Mouse (Mus musculus): ENCODE measurements around the gene Cngb1.

Gene Cngb1

DNA sequence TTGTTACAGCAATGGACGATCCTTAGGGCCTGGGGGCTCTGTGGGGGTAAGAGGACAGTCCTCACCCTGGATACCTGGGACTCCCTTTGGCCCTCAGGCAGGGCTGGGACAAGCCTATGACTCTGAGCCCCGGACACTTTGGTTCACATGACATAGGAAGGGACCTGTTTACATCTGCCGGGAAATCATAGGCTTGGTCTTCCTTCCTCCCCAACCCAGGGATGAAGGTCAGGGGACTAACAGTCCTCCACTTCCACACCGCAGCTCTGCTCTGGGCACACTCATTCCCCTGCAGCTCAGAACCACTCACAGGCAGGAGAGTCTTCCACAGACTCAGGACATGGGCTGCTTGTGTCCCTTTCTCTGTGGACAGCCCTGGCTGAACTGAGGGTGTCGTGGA is 20.4 kb upstream of the Cngb1 start:
- CTCF ChIA-PET, result no interaction called here

DNA sequence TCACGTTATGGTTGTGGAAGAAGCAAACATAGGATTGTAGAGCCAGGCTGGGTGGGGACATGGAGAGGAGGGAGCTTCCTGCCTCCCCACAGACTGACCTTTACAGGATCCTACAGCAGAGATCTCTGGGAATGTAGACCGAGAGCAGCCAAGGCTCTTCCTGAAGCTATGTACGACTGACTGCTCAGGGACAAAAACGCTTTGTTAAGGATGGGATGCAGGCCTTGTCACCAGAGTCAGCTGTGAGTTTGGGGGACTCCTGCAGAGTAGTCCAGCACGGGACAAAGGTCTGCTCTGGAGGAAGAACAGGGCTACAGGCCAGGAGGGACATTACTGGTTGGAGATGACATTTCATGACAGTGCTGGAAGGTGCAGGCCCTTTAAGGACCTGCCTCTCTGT is 18.3 kb upstream of the Cngb1 start:
- CTCF ChIA-PET, result interaction anchor here (0.6 to 0.7 kb wide), 2 partner anchors 121 to 270 kb away, joined by 3 read pairs; no protein-coding TSS in a partner anchor

DNA sequence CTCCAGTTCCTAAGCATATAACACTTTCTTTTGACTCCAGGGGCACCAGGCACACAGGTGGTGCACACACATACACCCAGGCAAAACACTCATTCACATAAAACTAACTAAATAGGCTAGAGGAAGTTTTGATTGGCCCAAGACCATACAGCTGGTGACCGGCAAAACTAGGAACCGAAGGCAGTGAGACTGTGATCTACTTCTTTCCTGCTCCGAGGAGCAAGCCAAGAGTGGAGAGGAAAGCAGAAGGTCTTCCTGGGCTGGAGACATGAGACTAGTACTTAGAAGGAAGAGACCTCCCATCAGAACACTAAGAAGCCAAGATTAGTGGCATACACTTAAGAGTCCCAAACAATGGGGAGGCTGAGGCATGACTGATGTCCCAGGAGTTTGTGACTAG is 16.8 kb upstream of the Cngb1 start:
- CTCF ChIA-PET, result no interaction called here

DNA sequence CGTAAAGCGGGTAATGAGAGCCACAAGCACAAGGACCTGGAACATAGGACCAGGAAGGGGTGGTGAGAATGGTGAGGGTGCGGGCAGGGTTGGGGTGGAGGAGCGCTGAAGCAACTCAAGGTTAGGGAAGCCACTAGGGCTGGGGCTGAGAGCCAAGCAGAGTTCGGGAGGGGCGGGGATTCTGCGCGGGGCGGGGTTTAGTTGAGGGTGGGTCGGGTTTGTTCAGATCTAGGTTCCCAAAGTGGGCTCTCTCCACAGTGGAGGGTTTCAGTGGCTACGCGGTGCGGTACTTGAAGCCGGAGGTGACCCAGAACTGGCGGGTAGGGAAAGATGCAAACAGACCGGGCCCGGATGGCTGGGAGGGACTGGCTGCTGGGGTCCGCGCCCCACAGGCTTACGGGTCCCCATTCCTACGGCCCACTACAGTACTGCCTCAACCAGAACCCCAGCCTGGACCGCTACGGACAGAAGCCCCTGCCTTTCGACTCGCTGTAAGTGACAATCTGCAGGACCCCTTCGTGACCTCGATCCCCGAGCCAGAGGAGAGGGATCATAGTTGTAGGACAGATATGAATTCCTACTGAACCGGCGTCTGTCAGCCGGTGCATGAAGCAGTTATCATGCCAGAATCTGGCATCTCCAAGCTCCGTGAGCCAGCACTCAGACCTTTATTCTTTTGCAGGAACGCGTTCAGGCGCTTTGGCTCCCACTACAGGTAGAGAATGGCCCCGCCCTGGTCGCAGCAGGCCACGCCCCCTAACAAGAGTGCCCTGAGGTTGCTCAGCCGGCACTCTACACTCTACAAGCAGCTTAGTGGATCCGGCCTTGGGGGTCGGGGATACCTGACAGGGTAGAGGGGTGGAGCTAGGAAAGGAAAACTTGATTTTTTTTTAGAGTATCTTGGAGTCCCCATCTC is 14.1 kb upstream of the Cngb1 start:
- CTCF ChIA-PET, result no interaction called here

DNA sequence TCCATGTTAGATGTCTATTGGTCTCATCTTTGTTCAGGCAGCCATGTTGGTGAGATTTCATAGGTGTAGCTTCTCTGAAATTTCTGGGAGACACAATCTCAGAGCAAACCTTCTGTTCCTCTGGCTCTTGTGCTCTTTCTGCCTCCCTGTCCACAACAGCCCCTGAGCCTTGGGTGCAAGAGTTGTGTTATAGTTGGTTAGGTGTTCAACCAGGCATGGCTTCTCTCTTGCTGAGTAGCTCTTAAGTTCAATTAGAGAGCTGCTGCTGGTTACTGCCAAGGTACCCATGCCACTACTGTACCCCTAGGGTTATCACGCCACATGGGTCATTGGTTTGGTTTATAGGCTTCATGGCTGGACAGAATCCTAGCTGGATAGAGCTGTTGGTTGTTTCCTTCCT is 9.0 kb upstream of the Cngb1 start:
- CTCF ChIA-PET, result no interaction called here

DNA sequence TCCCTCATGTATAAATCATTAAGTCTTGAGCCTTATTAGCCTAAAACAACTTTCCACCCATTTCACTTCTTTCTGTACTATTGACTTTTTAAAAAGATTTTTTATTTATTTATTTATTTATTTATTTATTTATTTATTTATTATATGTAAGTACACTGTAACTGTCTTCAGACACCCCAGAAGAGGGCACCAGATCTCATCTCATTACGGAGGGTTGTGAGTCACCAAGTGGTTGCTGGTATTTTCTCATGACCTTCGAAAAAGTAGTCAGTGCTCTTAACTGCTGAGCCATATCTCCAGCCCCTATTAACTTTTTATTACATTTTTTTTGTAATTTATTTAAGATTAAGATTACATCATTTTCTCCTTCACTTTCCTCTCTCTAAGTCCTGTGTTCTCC is 8.3 kb upstream of the Cngb1 start:
- CTCF ChIA-PET, result no interaction called here

DNA sequence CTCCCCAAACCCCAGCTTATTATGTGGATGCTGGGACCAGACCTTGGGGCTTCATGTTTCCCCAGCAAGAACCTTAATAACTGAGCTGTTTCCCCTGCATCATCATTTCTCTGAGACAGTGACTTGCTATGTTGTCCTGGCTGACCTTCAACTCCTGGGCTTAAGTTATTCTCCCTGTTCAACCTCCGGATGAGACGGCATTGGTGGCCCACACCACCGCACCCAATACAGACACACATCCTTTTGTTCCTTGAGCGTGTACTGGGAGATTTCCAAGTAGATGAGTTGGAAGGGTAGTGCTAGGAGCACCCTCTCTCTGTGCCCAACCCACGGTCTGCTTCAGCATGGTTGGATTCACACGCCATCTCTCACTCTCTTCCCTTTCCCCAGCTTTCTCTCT is 7.5 kb upstream of the Cngb1 start:
- CTCF ChIA-PET, result no interaction called here

DNA sequence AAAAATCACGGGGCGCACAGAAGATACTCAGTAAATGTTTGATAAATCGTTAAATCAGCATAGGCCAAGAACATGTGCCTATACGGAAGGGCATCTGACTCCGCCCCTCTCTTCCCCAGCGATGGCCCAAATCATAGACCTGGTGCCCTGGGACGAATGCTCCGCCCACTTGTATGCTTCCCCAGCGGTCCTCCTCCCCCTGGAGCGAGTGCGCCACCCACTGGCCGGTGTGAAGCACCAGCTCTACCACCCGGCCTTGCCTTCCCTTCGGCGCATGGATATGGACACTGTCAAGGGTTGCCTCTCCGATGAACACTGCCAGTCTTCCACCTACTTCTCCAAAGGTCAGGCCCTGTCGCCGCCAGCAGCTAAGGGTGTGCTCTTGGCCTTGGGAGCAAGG is 6.5 kb upstream of the Cngb1 start:
- CTCF ChIA-PET, result no interaction called here

DNA sequence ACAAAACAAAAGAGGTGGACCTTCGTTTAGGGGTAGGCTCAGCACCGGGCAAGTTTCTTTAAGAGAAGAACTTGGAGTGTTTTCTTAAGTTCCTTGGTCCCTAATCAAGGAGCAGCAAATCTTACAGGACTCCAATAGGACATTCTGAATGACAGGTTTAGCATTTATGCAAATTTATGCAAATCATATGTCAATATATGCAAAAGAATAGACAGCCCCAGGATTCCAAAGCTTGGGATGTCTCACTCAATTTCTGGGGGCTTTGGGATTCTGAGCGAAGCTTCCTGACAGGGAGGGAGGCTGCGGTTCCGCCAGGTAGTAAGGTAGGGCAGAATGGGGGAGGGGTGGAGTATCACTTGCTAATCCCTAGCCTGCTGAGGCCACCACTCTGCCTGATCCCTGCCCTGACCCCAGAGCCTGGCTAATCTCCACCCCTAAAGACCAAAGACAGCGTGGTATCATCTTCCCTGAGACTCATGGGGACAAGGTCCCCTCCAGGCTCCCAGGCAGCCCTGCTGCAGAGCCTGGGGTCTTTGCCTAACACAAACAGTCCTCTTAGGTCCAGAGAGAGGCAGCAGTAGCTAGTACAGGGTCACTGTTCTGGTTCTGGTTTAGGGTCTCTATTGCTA is 4.1 kb upstream of the Cngb1 start, which contains the start of gene Tepp:
Gene Tepp (plus strand): TSS at position 225 of the 629 bp plus-strand sequence.
- CTCF ChIA-PET, result no interaction called here

DNA sequence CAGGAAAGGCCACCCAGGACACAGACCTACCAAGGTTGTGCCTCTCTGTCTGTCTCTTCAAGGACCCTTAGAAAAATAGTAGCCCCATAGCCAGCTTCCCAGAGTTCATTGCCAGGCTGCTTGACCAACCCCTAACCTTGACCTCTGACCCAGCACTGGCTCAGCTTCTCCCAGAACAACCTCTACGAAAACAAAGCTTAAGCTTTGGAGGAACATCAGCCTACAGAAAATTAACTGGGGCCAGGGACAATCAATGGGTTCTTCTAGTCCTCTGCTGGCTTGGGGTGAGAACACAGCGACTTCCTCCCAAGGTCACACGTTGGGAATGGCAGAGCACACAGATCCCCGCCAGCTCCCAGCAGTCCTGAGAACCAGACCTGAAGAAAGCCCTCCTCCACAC is 859 bp downstream of the Cngb1 start:
- CTCF ChIA-PET, result no interaction called here

DNA sequence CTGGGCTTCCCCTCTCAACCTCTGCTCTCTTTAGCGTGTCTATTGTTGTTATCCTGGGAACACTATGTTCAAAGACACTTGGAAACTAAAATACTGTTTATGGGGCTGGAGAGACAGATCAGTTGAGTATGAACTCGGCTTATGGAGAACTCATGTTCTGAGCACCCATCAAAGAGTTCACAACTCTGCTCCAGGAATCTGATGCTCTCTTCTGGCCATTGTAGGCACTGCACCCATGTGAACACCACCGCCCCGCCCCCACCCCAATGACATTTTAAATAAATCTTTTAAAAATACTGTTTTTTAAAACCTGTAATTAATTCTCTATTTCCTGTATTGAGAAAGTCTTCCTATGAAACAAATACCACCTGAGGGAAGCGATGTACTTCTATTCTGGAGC is 4.0 kb downstream of the Cngb1 start:
- CTCF ChIA-PET, result interaction anchor here (0.6 kb wide), 1 partner anchor 141 kb away, joined by 9 read pairs; no protein-coding TSS in a partner anchor

DNA sequence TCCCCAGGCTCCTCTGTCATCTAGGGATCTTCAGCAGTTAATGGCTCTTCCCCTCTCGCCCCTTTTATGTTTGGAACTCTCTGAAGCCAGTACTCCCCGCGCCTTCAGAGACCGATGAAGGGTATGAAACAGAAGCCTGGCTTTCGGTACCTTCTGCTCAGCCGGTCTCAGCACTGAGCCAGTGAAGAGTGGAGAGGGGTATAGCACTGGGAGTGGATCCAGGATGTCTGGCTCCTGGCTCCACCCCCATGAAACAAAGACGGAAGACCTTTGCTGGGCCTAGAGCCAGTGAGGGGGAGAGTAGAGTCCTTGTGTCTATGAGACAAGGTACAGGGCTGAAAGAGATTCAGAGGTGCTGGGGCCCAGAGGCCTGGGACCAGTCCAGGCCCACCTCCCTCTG is 12.5 kb downstream of the Cngb1 start:
- CTCF ChIA-PET, result interaction anchor here (0.6 kb wide), 1 partner anchor 55 kb away, joined by 4 read pairs; no protein-coding TSS in a partner anchor

DNA sequence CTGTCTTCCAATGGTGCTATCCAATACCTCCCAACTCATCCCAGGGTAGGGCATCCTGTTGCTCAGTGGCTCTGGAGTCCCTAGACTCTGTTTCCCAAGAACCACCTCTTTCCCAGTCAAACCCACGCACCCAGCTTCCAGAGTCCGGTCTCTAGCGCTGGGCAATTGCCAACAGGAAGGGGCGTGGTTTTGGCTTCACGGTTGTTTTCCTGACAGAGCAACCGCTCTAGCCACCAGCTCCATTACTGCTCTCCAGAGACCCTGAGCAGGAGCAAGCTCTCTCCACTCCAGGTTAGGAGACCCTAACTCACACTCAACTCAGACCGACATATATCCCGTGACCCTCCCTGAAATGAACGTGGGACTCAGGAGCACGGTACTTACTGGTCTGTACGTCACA is 13.2 kb downstream of the Cngb1 start:
- CTCF ChIA-PET, result no interaction called here

DNA sequence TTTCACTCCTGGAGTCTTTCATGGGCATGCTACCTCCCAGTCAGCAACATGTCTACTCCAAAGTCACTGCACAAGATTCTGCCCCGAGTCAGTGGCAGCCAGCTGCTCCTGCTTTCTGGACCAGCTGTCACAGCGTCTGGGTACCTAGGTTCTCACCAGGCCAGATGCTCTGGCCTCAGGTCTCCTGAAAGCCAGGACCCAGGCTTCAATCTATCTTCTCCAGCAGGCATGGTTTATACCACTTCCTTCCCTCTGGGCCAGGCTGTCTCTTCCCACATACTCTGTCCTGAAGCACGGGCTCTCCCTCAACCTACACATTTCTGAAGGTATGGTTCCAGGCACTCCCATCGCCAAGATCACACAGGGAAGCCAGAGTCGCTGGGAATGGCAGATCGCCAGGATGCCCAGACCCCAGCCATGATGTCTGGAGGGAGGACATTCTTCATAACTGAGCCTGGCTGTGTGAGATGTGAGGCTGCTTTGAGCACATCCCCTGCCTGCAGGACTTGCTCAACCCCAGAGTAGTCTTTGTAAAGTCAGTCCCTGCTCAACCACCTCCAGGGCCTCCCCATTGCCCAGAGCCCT is 17.2 kb downstream of the Cngb1 start:
- CTCF ChIA-PET, result no interaction called here

DNA sequence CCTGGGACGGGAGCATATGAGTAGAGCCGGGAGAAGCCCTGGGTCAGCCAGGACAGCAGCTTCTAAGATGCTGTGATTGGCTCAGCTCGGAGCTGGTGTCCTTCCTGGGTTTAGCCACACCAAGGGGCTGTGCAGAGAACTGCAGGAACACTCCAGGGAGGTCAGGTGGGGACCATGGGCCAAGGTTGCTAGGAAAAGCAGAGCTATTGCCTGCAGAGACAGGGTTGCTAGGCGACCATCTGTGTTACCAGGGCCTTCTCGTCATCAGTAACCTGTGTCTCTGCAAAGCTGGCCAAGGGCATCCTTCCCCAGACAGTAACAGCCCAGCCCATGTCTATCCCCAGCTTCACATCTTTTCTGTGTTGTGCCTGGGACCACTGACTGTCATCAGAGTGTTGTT is 24.9 kb downstream of the Cngb1 start:
- CTCF ChIA-PET, result no interaction called here

DNA sequence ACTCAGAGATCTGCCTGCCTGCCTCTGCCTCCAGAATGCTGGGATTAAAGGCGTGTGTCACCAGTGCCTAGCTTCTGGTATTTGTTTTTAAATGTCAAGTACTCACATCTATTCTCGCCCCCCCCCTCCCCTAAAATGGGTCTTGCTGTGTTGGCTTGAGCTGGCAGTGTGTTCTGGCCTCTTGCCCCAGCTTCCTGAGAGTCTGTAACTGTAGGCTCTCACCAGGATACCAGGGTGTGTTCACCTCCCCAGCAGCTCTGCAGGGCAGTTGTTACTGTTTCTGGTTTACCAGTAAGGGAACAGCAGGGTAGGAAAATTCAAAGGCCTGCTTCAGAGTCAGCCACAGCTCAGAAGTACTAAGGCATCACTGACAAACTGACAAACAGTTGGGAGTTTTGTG is 33.5 kb downstream of the Cngb1 start:
- CTCF ChIA-PET, result no interaction called here

DNA sequence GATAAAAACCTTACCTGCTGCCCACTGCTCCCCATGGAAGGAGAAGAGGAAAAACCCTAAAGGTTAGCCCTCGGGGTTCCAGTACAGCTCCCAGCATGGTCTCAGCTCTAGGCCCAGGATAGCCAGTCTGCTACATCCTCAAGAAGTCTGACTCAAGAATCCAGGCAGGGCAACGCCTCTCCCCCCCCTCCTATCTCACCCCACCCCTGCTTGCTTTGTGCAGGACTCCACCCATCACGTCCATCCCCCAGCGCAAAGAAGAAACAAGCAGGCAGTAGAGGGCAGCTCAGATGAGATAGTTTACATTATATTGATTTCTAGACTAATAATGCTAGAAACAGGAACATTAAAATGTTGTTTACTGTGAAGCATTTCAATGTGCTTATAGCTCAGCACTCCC is 34.5 kb downstream of the Cngb1 start:
- CTCF ChIA-PET, result no interaction called here

DNA sequence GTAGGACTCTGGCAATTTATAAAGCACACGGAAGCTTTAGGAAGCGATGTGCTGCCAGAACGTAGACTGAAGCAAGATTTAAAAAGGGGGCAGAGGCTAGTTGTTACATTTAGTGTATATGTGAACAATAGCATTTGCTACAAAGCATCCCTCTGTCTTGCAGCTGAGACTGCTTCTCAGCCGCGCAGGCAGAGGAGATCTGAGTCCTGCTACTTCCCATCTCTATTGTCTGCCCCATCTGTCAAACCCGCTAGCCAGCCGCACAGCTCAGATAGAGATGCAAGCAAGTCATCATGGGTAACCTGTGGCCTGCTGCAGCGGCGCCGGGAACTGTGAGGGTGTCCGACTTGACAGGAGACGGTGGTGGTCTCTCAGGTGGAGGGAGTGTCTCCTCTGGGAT is 35.9 kb downstream of the Cngb1 start:
- CTCF ChIA-PET, result no interaction called here

DNA sequence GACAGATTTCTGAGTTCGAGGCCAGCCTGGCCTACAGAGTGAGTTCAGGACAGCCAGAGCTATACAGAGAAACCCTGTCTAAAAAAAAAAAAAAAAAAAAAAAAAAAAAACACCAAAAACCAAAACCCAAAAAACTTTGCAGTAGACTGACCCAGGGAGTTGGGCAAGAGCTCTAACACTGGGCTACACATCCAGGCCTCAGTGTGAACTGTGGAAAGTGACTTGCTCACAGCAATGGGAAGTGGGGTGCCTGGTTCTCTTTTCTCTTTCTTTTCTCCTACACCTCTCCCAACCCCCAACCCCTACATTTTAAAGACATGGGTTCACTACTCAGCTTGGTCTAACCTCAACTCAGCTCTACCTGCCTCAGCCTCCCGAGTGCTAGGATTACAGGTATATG is 44.2 kb downstream of the Cngb1 start:
- CTCF ChIA-PET, result interaction anchor here (0.6 kb wide), 2 partner anchors 53 to 1219 kb away, joined by 3 to 4 read pairs; no protein-coding TSS in a partner anchor

DNA sequence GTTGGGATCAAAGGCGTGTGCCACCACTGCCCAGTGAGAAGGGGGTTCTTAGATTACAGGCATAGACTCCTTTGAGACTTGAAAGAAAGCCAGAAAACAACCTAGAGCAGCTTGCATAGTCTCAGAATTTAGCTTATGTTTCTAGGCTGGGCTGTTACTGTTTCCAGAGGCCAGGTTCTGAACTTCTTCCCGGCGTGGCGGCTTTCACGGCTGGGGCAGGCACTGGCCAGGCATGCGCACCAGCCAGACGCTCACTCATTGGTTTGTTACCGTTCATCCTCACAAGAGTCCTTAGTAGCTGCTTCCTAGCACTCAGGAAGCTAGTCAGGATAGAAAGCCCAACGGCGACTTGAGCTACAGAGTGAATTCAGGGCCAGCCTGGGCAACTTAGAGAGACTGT is 50.8 kb downstream of the Cngb1 start:
- CTCF ChIA-PET, result no interaction called here

DNA sequence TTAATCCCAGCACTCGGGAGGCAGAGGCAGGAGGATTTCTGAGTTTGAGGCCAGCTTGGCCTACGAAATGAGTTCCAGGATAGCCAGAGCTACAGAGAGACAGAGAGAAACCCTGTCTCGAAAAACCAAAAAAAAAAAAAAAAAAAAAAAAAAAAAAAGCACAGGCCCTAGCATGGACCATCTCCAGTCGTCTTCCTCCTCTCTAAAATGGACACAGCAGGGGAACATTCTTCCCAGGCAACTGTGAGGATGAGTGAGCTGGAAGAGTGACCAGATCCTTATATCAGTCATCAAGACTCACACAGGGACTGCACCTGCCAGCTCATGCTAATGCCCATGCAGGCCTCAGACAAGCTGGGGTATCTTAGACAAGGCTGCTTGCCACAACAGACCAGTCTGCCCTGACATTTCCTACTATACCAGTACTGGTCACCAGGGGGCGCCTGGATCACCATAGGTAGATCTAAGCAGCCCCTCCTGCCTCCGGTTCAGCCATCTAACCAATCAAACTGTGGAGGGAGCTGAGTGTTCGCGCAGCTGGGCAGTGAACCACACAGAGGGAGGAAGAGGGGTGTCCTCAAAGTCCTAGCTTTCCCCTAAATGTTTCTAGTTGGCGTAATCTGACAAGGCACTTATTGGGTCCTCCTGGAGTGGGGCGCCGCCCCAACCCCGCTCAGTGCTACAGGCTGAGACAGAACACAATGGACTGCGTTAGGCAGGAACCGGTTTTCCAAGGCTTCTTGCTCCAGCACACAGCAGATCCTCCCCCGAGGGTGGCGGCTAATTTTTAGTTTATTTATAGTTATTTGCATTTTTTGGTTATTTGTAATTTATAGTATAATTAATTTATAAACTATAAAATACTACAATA is 51.6 kb downstream of the Cngb1 start:
- CTCF ChIA-PET, result interaction anchor here (0.6 to 1.3 kb wide), 3 partner anchors 18 to 93 kb away, joined by 3 read pairs; no protein-coding TSS in a partner anchor

DNA sequence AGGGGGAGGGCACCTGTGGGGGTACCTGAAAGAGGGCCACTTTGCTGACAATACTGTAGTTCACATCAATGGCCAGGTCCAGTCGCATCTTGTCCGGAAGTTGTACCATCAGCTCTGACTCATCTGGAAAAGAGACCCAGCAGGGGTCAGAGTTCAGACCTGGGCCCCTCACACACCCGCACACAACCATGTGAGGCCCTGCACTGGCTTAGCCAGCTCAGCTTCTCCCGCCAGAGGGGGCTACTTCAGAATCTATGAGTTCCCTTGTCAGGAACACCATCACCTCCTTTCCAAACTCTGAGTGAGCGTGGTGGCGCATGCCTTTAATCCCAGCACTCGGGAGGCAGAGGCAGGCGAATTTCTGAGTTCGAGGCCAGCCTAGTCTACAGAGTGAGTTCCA is 54.3 kb downstream of the Cngb1 start:
- CTCF ChIA-PET, result interaction anchor here (0.6 kb wide), 1 partner anchor 637 kb away, joined by 3 read pairs; no protein-coding TSS in a partner anchor
